Mouse (Mus musculus) brain, embryonic 14.5 days (tissue): ENCODE measurements around the gene Wfdc8.

Source experiments
- CTCF ChIP-seq: fragments of 200-500 bp; IDR thresholded peaks from 2 replicates; pipeline ENCODE4 v1.5.1; 2012; ENCODE audit warnings: inconsistent platforms, mild to moderate bottlenecking, moderate library complexity, borderline replicate concordance; ENCODE audit not compliant: insufficient read depth, insufficient read length; ENCODE audit errors: extremely low read depth
- POLR2A ChIP-seq: fragments of 200-500 bp; IDR thresholded peaks from 2 replicates; pipeline ENCODE4 v1.6.1; 2012; ENCODE audit warnings: mild to moderate bottlenecking, inconsistent platforms, borderline replicate concordance; ENCODE audit not compliant: poor library complexity, insufficient read depth, insufficient read length, severe bottlenecking; ENCODE audit errors: extremely low read depth

- TF ChIP-seq CTCF (peak; percentile 71), POLR2A (no peak)
Measured at GRCm38 (mm10) chr2:164563339-164564038, 49.9 kb downstream of the Wfdc8 start.
